Mouse (Mus musculus) liver, adult (tissue): Measurements from ENCODE around the gene Adgrf2.

Source experiments
- GATA4 ChIP-seq: IDR thresholded peaks from 2 replicates; pipeline ENCODE4 v1.6.1; 2014; ENCODE audit warnings: mild to moderate bottlenecking, low read length; ENCODE audit not compliant: insufficient replicate concordance

The Adgrf2 gene

GRCm38 (mm10) chr17:42692136-42692535, 49.8 kb downstream of the Adgrf2 start, which contains the start of gene Adgrf4:
Gene Adgrf4, minus strand, starts transcription at chr17:42692284.
- TF ChIP-seq GATA4, result no peak

GRCm38 (mm10) chr17:42690531-42690930, 51.4 kb downstream of the Adgrf2 start:
- TF ChIP-seq GATA4, result no peak
